Mouse (Mus musculus) mesoderm, embryonic 11.5 days (tissue): ENCODE data around the gene Fahd1.

Experiments used
- DNase-seq: peaks from one replicate; pipeline ENCODE4 v3.0.0-alpha.2; 2012; ENCODE audit warnings: low read depth, low spot score

Fahd1 gene

DNA sequence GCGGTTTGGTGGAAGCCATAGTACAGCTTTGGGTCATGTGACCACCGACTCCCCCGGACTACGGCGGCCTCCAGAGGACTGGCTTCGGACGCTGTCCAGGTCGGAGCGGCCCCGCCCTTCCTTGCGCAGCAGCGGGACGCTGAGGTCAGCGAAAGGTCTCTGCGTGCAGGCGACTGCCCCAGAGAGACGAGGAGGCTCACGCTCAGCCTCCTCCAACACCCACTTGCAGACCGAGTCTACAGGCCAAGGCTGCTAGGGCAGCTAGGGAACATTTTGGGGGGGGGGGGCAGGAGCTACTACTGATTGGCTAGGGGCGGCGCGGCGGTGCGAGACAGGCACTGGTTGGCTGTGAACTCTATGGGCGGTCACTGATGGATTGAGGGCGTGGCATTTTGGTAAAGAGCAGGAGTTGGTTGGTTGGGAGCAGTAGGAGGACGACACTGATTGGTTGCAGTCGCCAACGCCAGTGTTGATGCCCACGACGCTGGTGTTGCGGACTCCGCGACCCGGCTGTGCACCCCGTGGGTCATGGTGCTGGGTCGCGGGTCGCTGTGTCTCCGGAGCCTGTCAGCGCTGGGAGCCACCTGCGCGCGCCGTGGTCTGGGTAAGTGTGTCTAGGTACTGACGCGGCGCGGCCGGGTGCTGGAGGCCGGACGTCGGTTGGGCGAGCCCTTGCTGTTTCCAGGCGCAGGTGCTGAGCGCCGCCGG, at the start of gene Fahd1:
Gene Fahd1 (minus strand): TSS at position 300 of the 708 bp plus-strand sequence.
- peak; percentile 97 for DNase-seq

DNA sequence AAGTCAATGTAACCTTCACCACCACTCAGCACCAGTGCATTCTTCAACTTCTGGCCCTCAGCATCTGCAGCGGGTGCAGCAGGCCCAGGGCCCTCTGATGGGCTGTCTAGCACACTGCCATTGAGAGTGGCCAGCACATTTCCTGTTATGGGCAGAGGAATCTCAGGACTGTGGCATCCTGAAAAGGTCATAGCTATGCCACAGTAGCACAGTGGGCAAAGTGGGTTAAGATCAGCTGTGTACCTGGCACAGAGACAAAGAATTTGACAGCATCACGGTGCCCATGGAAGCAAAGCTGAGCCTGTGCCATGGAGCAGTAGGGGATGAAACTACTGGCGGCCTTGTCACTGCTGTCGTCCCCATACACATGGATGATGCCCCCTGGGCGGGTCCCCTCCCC, 49.0 kb upstream of the Fahd1 start:
- DNase-seq: no peak

DNA sequence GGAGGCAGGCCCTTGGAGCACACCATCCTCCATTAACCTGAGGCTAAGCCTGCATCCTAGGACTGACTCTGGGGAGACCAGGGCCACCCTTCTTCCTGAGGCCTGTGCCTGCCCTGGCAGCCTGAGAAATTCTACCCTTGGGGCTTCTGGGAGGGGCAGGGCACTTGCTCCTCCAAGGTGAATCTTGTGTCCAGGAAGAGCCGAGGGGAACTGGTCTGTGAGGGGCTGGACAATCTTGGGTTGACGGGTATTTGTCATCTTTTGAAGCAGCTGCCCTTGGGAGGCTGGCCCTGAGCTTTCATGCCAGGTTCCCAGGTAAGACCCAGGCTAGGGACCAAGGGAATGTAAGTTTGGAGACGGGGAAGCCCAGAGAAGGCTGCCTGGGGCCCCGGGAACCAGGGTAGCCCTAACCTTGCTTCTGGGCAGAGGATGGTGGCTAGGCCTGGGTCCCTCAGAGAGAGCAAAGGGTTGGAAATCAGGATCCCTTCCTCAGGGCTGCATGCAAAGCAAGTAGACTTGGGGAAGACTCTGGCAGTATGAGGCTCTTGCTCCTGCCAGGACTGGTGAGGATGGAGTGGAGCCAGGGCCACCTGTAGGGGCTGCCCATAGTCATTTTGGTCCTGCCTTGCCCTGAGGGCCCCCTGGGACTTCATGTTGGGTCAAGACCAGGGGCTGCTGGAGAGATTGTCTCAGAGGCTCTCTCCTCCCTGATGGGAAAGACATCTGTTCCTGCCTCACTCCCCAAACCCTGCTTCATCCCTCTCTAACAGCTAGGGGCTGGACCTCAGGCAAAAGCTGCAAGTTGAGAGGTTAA, 48.1 kb upstream of the Fahd1 start:
- no peak for DNase-seq

GRCm38 (mm10) chr17:24897600-24897999, 47.4 kb upstream of the Fahd1 start:
- no peak for DNase-seq

GRCm38 (mm10) chr17:24896993-24897269, 46.8 kb upstream of the Fahd1 start:
- no peak for DNase-seq

- DNase-seq: peak; percentile 63
These were observed 46.3 kb upstream of the Fahd1 start, which contains the start of gene Nme3 for GRCm38 (mm10) chr17:24896241-24896992. Gene Nme3 (plus strand): TSS chr17:24896500.

GRCm38 (mm10) chr17:24895571-24896240, 45.5 kb upstream of the Fahd1 start:
- DNase-seq: no peak

DNA sequence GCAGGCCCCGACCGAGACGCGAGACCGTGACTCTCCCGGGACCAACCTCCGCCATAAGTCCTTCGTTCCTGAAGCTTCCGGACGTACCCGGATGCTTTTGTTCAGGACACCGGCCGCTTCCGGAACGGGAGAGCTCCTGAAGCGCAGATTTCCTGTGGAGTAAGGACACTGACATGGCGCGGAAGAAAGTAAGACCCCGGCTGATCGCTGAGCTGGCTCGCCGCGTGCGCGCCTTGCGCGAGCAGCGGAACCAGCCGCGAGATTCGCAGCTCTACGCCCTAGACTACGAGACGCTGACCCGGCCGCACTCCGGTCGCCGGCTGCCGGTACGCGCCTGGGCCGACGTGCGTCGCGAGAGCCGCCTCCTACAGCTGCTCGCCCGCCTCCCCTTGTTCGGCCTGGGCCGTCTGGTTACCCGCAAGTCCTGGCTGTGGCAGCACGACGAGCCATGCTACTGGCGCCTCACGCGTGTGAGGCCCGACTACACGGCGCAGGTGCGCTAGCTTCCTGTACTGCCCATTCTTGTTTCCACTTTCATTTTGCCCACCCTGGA, 44.9 kb upstream of the Fahd1 start, which contains the start of the genes Eme2 and Mrps34:
Gene Eme2 (minus strand): TSS at position 93 of the 553 bp plus-strand sequence.
Gene Mrps34 (plus strand): TSS at position 122 of the 553 bp plus-strand sequence.
- DNase-seq: peak; percentile 91

- DNase-seq: no peak
These were observed 44.2 kb upstream of the Fahd1 start for GRCm38 (mm10) chr17:24894061-24894994.

DNA sequence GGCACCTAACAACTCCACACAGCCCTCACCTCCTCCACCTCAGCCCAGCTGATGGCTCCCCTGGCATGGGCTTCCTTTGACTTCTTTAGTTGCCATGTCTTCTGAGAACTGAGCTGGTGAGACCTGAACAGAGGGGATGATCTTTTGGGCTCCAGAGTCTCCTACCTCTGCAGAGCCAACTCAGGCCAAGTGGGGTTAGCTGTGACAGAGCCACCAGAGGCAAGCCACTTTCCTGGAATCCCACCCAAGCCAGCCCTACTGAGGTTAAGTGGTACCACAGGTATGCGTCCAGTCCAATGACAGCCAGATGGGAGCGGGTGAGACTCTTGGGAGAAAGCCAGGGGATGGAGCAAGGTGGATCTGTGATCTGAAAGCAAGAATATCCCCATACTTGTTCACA, 43.1 kb upstream of the Fahd1 start:
- DNase-seq: no peak

GRCm38 (mm10) chr17:24892785-24893184, 42.6 kb upstream of the Fahd1 start:
- no peak for DNase-seq

DNA sequence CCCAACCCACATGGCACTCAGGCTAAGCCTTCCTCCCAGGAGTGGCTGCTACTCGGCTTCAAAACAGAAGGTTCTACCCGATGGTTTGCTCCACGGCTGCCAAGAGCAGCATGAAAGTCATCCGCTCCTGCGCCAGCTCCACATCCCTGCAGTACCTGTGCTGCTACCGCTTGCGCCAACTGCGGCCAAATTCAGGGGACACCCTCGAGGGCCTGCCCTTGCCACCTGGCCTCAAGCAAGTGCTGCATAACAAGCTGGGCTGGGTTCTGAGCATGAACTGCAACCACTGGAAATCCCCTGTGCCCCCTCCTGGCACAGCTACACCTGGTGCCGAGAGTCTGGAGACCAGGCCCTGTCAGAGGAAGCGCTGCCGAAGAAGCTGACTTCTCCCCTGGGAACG, 41.2 kb upstream of the Fahd1 start:
- no peak for DNase-seq

DNA sequence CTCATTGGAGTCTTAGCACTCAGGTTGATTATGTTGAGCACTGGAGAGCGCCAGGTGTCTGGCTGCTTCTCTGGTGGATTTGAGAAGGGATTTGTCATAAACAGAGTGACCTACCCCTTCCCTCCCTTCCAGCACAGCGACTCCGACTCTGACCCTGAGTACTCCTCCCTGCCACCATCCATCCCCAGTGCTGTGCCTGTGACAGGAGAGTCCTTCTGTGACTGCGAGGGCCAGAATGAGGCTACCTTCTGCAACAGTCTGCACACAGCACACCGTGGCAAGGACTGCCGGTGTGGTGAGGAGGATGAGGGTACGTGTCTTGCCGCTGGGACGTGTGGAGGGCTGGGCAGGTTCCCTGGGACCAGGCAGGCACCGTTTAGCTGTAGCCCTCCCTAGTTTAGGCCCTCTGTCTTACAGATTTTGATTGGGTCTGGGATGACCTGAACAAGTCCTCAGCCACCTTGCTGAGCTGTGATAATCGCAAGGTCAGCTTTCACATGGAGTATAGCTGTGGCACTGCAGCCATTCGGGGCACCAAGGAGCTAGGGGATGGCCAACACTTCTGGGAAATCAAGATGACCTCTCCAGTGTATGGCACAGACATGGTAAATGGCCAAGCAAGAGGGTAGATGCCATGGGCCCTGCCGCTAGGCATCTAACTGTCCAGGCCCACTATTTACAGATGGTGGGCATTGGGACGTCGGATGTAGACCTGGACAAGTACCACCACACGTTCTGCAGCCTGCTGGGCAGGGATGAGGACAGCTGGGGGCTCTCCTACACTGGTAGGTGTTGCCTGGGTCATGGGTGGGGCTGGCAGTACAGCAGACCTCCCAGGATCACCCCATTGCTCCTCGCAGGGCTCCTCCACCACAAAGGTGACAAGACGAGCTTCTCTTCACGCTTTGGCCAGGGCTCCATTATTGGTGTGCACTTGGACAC, 40.3 kb upstream of the Fahd1 start:
- no peak for DNase-seq

DNA sequence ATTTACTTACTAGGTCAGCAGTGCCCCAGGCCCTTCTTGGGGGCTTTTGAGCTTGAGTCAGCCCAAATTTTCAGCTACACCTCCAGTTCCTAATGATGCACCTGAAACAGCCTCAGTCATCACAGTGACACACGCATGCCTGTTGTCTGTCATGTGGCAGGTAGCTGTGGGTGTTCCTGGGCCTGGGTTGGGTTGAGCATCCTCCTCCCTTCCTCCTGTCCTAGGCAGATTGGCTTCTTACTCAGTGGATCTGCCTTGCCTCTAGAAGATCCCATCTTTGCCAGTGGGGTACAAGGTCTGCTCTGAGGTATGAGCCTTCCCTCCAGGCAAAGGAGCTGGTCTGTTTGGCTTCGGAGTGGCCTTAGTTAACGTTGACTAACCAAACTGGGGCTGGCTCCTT, 38.7 kb upstream of the Fahd1 start:
- no peak for DNase-seq

DNA sequence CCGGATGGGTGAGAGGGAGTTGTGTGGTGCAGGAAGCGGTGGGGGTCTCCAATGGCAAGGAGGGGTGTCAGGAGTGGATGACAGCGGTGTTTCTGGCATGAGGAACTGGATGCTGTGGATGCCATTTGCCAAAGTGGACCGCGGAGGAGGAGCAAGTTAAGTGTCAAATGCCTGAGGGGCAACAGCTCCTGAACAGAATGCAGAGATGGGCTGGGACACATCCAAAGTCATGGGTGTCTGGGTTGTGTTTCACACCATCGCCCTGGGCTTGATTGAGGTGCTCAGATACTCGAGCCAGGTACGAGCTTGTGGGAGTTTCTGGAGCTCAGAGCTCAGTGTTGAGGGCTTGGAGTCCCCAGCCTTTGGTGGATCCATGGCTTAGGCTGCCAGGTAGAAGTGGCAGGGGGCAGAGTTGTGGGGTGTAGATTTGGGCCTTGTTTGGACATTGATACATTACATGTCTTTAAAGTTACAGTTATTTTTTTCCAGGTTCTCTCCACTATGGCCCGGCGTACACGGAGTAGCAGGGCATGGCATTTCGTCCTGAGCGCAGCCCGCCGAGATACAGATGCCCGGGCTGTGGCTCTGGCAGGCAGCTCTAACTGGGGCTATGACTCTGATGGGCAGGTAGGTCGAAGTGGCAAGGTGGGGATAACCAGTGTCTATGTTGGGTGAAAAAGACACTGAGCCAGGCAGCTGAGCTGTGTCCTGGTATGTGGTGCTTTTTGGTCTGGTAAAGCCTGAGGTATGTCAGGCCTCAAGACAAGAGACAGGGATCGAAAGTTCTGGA, 37.3 kb upstream of the Fahd1 start:
- DNase-seq: no peak

GRCm38 (mm10) chr17:24886932-24887271, 36.7 kb upstream of the Fahd1 start:
- no peak for DNase-seq

GRCm38 (mm10) chr17:24886134-24886931, 36.2 kb upstream of the Fahd1 start, which contains the start of the genes Nubp2 and Spsb3:
Gene Nubp2 (minus strand): TSS chr17:24886349.
Gene Spsb3 (plus strand): TSS chr17:24886643.
- peak; percentile 99 for DNase-seq
